Mouse (Mus musculus) heart, embryonic 13.5 days (tissue): ENCODE measurements around the gene Spast. TPM values are rescaled to one million over a fixed set of nuclear protein-coding genes. Genes with fewer than 3 reads are reported as not detected.
A peak's percentile ranks its signal among the peaks of the same experiment; 100 is the strongest.

Experiments
- ATAC-seq: fragments of 200-750 bp; cut with Nextera tagmentation; 2 replicates; pipeline ENCODE4 v1.8.0; 2017; ENCODE audit warnings: moderate TSS enrichment; ENCODE audit not compliant: insufficient number of reproducible peaks, low FRiP score, low TSS enrichment; ENCODE audit errors: extremely low read depth
- H3K27ac ChIP-seq: fragments of 300-500 bp; sonication (generic); replicated peaks from 2 replicates; pipeline ENCODE4 v1.5.1; 2015; ENCODE audit warnings: moderate library complexity, mild to moderate bottlenecking, inconsistent platforms
- H3K27me3 ChIP-seq: fragments of 300-500 bp; sonication (generic); replicated peaks from 2 replicates; pipeline ENCODE4 v1.6.1; 2015; ENCODE audit warnings: mild to moderate bottlenecking, inconsistent platforms
- H3K36me3 ChIP-seq: fragments of 300-500 bp; sonication (generic); 2 replicates; pipeline ENCODE4 v1.6.1; 2015; ENCODE audit warnings: mild to moderate bottlenecking, inconsistent platforms
- H3K4me1 ChIP-seq: fragments of 300-500 bp; sonication (generic); 2 replicates; pipeline ENCODE4 v1.6.1; 2015; ENCODE audit warnings: inconsistent platforms
- H3K4me2 ChIP-seq: fragments of 300-500 bp; sonication (generic); 2 replicates; pipeline ENCODE4 v1.6.1; 2015; ENCODE audit warnings: inconsistent platforms, mild to moderate bottlenecking, moderate library complexity
- H3K4me3 ChIP-seq: fragments of 300-500 bp; sonication (generic); 2 replicates; pipeline ENCODE4 v1.5.1; 2015; ENCODE audit warnings: moderate library complexity, mild to moderate bottlenecking, inconsistent platforms
- H3K9ac ChIP-seq: fragments of 300-500 bp; sonication (generic); 2 replicates; pipeline ENCODE4 v1.6.1; 2015; ENCODE audit warnings: inconsistent platforms, mild to moderate bottlenecking, moderate library complexity
- H3K9me3 ChIP-seq: fragments of 300-500 bp; sonication (generic); 2 replicates; pipeline ENCODE4 v1.6.1; 2016; ENCODE audit warnings: inconsistent platforms
- WGBS: fragments of 180-500 bp; shearing (Covaris S2); methylation state at CpG from one replicate; pipeline ENCODE4 v1.1.7; 2015; ENCODE audit warnings: mixed read lengths; 5-methylcytosine and 5-hydroxymethylcytosine counted together
- polyA plus RNA-seq: library from polyadenylated mRNA; unstranded; fragments of >200 nt; fragmentation: Nextera tagmentation; extraction: Ambion mirVana; gene quantifications from 2 replicates; pipeline ENCODE4 v1.2.1, GENCODE M21; 2015

Gene Spast
- polyA plus RNA-seq, 1 experiment from 2014 or later = 7.3 TPM

- Histone ChIP-seq H3K9me3 (no peaks in the 10 kb centered on the region), H3K27me3 (no peaks in the 10 kb centered on the region), H3K4me1 (peaks cover 16% of the 10 kb centered on the region), H3K4me3 (no peak overlapping the region), H3K36me3 (peaks cover 9% of the 10 kb centered on the region), H3K4me2 (no peak overlapping the region), H3K9ac (no peak overlapping the region), H3K27ac (no peak overlapping the region)
- 85% methylated on average over 2 of the region's 2 CpGs for WGBS
- no peak for ATAC-seq
These were observed 58.4 kb downstream of the Spast start for GRCm38 (mm10) chr17:74397173-74397572.

GRCm38 (mm10) chr17:74402486-74403222 lies 63.9 kb downstream of the Spast start:
- Histone ChIP-seq H3K4me2 (no peak overlapping the region), H3K9ac (no peak overlapping the region), H3K4me3 (no peak overlapping the region), H3K36me3 (peaks cover 60% of the 10 kb centered on the region), H3K4me1 (no peaks in the 10 kb centered on the region), H3K9me3 (no peaks in the 10 kb centered on the region), H3K27ac (no peak overlapping the region), H3K27me3 (no peaks in the 10 kb centered on the region)
- no peak for ATAC-seq
- 85% methylated on average over 12 of the region's 12 CpGs for WGBS

- Histone ChIP-seq H3K4me1 (no peaks in the 10 kb centered on the region), H3K27ac (no peak overlapping the region), H3K9me3 (no peaks in the 10 kb centered on the region), H3K36me3 (peaks cover 80% of the 10 kb centered on the region), H3K27me3 (no peaks in the 10 kb centered on the region), H3K9ac (no peak overlapping the region), H3K4me3 (no peak overlapping the region), H3K4me2 (no peak overlapping the region)
- no peak; the same call in 1 of the 2 replicates for ATAC-seq
- 76% methylated on average over 8 of the region's 8 CpGs for WGBS
These were observed 67.7 kb downstream of the Spast start for GRCm38 (mm10) chr17:74406487-74406886.

DNA sequence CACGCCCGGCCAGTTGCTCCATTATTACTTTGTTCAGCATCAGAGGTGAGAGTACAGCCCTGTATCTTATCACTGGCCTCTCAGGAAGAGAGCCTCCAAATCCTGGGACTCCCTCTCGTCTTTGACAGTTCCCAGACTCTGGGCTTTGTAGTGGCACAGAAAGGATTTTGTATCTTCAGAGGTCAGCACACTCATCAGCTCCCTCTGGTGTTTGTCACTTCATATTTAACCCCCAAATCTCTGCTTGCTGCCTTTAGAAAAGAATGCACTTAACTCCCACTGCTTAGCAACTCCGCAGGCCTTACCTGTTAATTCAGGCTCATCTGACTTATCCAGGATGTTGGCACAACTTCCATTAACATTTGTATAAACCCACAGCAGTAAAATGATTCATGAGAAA lies 70.9 kb downstream of the Spast start:
- Histone ChIP-seq H3K27ac (no peak overlapping the region), H3K4me2 (no peak overlapping the region)

GRCm38 (mm10) chr17:74413324-74413723 lies 74.5 kb downstream of the Spast start:
- ATAC-seq = no peak
- Histone ChIP-seq H3K27me3 (no peaks in the 10 kb centered on the region), H3K27ac (no peak overlapping the region), H3K36me3 (peaks cover 88% of the 10 kb centered on the region), H3K9me3 (no peaks in the 10 kb centered on the region), H3K9ac (no peak overlapping the region), H3K4me2 (no peak overlapping the region), H3K4me1 (no peaks in the 10 kb centered on the region), H3K4me3 (no peak overlapping the region)
- 84% methylated on average over 8 of the region's 8 CpGs for WGBS

More for the DNA sequence above, 70.9 kb downstream of the Spast start:
- Histone ChIP-seq H3K4me3 (no peak overlapping the region), H3K36me3 (peaks cover 80% of the 10 kb centered on the region), H3K9ac (no peak overlapping the region), H3K9me3 (no peaks in the 10 kb centered on the region), H3K4me1 (no peaks in the 10 kb centered on the region), H3K27me3 (no peaks in the 10 kb centered on the region)
- ATAC-seq = no peak
- WGBS = 36% methylated on average over 4 of the region's 4 CpGs

GRCm38 (mm10) chr17:74414671-74415070 lies 75.9 kb downstream of the Spast start:
- no peak overlapping the region for H3K4me3 ChIP-seq
- no peaks in the 10 kb centered on the region for H3K4me1 ChIP-seq
- H3K9ac ChIP-seq = no peak overlapping the region
- H3K27ac ChIP-seq = no peak overlapping the region
- WGBS = 82% methylated on average over 1 of the region's 1 CpGs
- no peak for ATAC-seq
- H3K4me2 ChIP-seq = no peak overlapping the region
- H3K27me3 ChIP-seq = no peaks in the 10 kb centered on the region
- H3K9me3 ChIP-seq = no peaks in the 10 kb centered on the region
- peaks cover 92% of the 10 kb centered on the region for H3K36me3 ChIP-seq

- WGBS = 89% methylated on average over 8 of the region's 8 CpGs
- H3K27ac ChIP-seq = no peak overlapping the region
- no peaks in the 10 kb centered on the region for H3K4me1 ChIP-seq
- H3K9ac ChIP-seq = no peak overlapping the region
- H3K9me3 ChIP-seq = no peaks in the 10 kb centered on the region
- H3K4me3 ChIP-seq = no peak overlapping the region
- no peak for ATAC-seq
- no peaks in the 10 kb centered on the region for H3K27me3 ChIP-seq
- peaks cover 94% of the 10 kb centered on the region for H3K36me3 ChIP-seq
- H3K4me2 ChIP-seq = no peak overlapping the region
These were observed 78.1 kb downstream of the Spast start for GRCm38 (mm10) chr17:74416841-74417360.

- no peak for ATAC-seq
- 63% methylated on average over 4 of the region's 4 CpGs for WGBS
- Histone ChIP-seq H3K4me3 (no peak overlapping the region), H3K4me1 (no peaks in the 10 kb centered on the region), H3K27ac (no peak overlapping the region), H3K9me3 (no peaks in the 10 kb centered on the region), H3K27me3 (no peaks in the 10 kb centered on the region), H3K36me3 (peaks cover 94% of the 10 kb centered on the region), H3K4me2 (no peak overlapping the region), H3K9ac (no peak overlapping the region)
These were observed 79.4 kb downstream of the Spast start for GRCm38 (mm10) chr17:74418171-74418570.

DNA sequence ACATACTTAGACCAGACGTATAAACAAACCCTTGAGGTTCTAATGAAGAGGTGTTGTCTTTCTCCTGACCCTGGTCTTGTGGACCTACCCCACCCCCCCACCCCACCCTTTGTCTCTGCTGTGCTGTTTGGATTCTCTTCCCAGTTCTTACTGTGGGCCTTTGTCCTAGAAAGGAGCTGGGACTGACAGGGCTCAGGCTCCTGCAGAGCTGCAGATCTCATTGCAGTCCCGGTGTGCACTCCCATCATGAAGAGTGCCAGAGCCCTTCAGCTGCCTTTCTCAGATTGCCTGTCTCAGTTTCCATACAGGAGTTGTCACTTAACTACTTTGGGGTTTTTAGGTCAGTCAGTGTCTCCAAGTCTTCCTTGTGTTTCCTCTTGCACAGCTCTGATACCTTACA lies 81.9 kb downstream of the Spast start:
- Histone ChIP-seq H3K36me3 (peaks cover 90% of the 10 kb centered on the region), H3K9ac (no peak overlapping the region), H3K27ac (no peak overlapping the region), H3K4me1 (peaks cover 6% of the 10 kb centered on the region; the same call in 1 of the 2 replicates), H3K4me2 (no peak overlapping the region), H3K4me3 (no peak overlapping the region), H3K9me3 (no peaks in the 10 kb centered on the region), H3K27me3 (no peaks in the 10 kb centered on the region)
- ATAC-seq = no peak
- 79% methylated on average over 2 of the region's 2 CpGs for WGBS

DNA sequence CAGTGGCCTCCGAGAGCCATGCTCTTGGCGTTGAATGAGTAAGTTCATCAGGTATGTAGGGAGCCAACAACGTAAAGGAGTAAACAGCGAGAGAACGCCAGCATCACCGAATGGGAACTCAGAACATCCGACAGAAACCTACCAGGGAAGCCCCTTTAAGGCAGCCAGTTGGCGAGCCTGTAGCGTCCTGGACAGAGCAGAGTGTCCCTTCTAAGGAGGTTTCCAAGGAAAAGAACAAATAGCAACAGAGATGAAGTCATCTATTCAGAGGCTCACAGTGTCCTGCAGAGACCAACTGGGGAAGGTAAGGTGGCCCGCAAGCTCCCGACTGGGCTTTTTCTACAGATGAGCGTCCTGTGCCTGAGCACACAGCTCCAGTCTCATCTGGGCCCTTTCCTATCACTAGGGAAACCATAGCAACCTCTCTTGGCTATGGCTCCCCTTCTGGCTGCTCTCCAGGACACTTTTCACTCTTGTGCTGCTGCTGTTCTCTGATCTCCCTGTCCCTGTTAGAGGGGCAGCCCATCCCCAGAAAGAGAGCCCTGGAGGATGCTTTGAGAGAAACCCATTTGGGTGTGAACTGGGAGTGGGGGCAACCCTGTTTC lies 85.7 kb downstream of the Spast start:
- H3K9ac ChIP-seq = no peak overlapping the region
- 79% methylated on average over 12 of the region's 12 CpGs for WGBS
- no peak overlapping the region for H3K27ac ChIP-seq
- peaks cover 6% of the 10 kb centered on the region; the same call in 1 of the 2 replicates for H3K4me1 ChIP-seq
- no peak overlapping the region for H3K4me3 ChIP-seq
- no peaks in the 10 kb centered on the region for H3K27me3 ChIP-seq
- no peaks in the 10 kb centered on the region for H3K9me3 ChIP-seq
- ATAC-seq = peak; percentile 46; the same call in 1 of the 2 replicates
- peaks cover 85% of the 10 kb centered on the region for H3K36me3 ChIP-seq
- H3K4me2 ChIP-seq = no peak overlapping the region

GRCm38 (mm10) chr17:74430074-74430473 lies 91.3 kb downstream of the Spast start:
- H3K36me3 ChIP-seq = peaks cover 33% of the 10 kb centered on the region
- H3K4me1 ChIP-seq = peaks cover 13% of the 10 kb centered on the region
- H3K27me3 ChIP-seq = no peaks in the 10 kb centered on the region
- H3K27ac ChIP-seq = no peak overlapping the region
- no peaks in the 10 kb centered on the region for H3K9me3 ChIP-seq
- WGBS = 60% methylated on average over 8 of the region's 8 CpGs
- H3K4me2 ChIP-seq = no peak overlapping the region
- no peak for ATAC-seq
- no peak overlapping the region for H3K4me3 ChIP-seq
- H3K9ac ChIP-seq = no peak overlapping the region
